ENCODE assay signal across 8 mouse cellular contexts in genomic region chr3:96277428-96277799, GRCm38 (mm10). TPM values are rescaled to one million over a fixed set of nuclear protein-coding genes. Genes with fewer than 3 reads are reported as not detected.
DNase-seq lines count a peak whose midpoint lies in the region; ATAC-seq and TF ChIP-seq lines count a peak whose summit lies in the region.

No protein-coding gene starts in this region.

- H3K9ac ChIP-seq in lung, embryonic 14.5 days, result peak overlapping the region; percentile 68
- H3K9ac ChIP-seq in forebrain, postnatal 0 days, result peak overlapping the region; percentile 39; the same call in 1 of the 2 replicates
- H3K9ac ChIP-seq in midbrain, embryonic 12.5 days (replicated peaks), result peak overlapping the region; percentile 57

- H3K9me3 ChIP-seq in lung, embryonic 14.5 days (ENCODE audit: low read depth, low read length), result no peaks in the 10 kb centered on the region
- no peaks in the 10 kb centered on the region for H3K9me3 ChIP-seq in forebrain, postnatal 0 days (ENCODE audit: low read length)
- no peaks in the 10 kb centered on the region for H3K9me3 ChIP-seq in midbrain, embryonic 12.5 days

- H3K4me3 ChIP-seq in lung, embryonic 14.5 days (ENCODE audit: low read depth, low read length), result peak overlapping the region; percentile 47
- H3K4me3 ChIP-seq in bone marrow macrophage, adult 2 months (ENCODE audit: insufficient read depth, low read length), result peak overlapping the region; percentile 70
- peak overlapping the region; percentile 50 for H3K4me3 ChIP-seq in forebrain, postnatal 0 days (ENCODE audit: low read depth, low read length)
- peak overlapping the region; percentile 50 for H3K4me3 ChIP-seq in midbrain, embryonic 12.5 days

- 13% methylated on average over 8 of the region's 8 CpGs for WGBS in lung, embryonic 14.5 days
- WGBS in forebrain, postnatal 0 days, result 12% methylated on average over 8 of the region's 8 CpGs
- WGBS in midbrain, embryonic 12.5 days, result 18% methylated on average over 8 of the region's 8 CpGs

- peaks cover 3% of the 10 kb centered on the region; the same call in 1 of the 2 replicates for H3K27me3 ChIP-seq in lung, embryonic 14.5 days (ENCODE audit: insufficient read depth, low read length)
- H3K27me3 ChIP-seq in forebrain, postnatal 0 days (ENCODE audit: insufficient read depth, low read length), result no peaks in the 10 kb centered on the region
- H3K27me3 ChIP-seq in midbrain, embryonic 12.5 days, result peaks cover 25% of the 10 kb centered on the region
- H3K27me3 ChIP-seq in splenic B cell, adult 2 months (ENCODE audit: control insufficient read depth, insufficient read depth, low read length, poor library complexity, severe bottlenecking), result no peaks in the 10 kb centered on the region

- peak; percentile 28; the same call in 1 of the 2 replicates for ATAC-seq in lung, embryonic 14.5 days (ENCODE audit: insufficient read depth)
- no peak; the same call in 1 of the 2 replicates for ATAC-seq in forebrain, postnatal 0 days
- ATAC-seq in midbrain, embryonic 12.5 days (ENCODE audit: low FRiP score, low read depth), result no peak; the same call in 1 of the 2 replicates

- peak overlapping the region; percentile 85 for H3K27ac ChIP-seq in lung, embryonic 14.5 days (ENCODE audit: low read depth)
- H3K27ac ChIP-seq in bone marrow macrophage, adult 2 months (ENCODE audit: insufficient read depth, low read depth, low read length), result no peak overlapping the region
- peak overlapping the region; percentile 45; the same call in 1 of the 2 replicates for H3K27ac ChIP-seq in forebrain, postnatal 0 days (ENCODE audit: low read depth, low read length)
- peak overlapping the region; percentile 89 for H3K27ac ChIP-seq in midbrain, embryonic 12.5 days (replicated peaks)

- no peaks in the 10 kb centered on the region for H3K4me1 ChIP-seq in lung, embryonic 14.5 days (ENCODE audit: insufficient read depth)
- 0 out of 2 replicates have a peak, but pooled peaks cover 2% of the 10 kb centered on the region for H3K4me1 ChIP-seq in bone marrow macrophage, adult 2 months (ENCODE audit: control insufficient read depth, insufficient read depth, low read length)
- H3K4me1 ChIP-seq in forebrain, postnatal 0 days (ENCODE audit: insufficient read depth), result no peaks in the 10 kb centered on the region
- H3K4me1 ChIP-seq in midbrain, embryonic 12.5 days, result peaks cover 13% of the 10 kb centered on the region

- TF ChIP-seq POLR2A in bone marrow macrophage, adult 2 months (IDR thresholded peaks at IDR 0.05; ENCODE audit: borderline replicate concordance, low read depth, low read length), result no peak

- H3K36me3 ChIP-seq in lung, embryonic 14.5 days (ENCODE audit: insufficient read depth), result no peaks in the 10 kb centered on the region
- H3K36me3 ChIP-seq in forebrain, postnatal 0 days (ENCODE audit: insufficient read depth), result no peaks in the 10 kb centered on the region
- H3K36me3 ChIP-seq in midbrain, embryonic 12.5 days, result no peaks in the 10 kb centered on the region
- H3K36me3 ChIP-seq in splenic B cell, adult 2 months (ENCODE audit: control insufficient read depth, insufficient read depth, low read length, poor library complexity, severe bottlenecking), result no peaks in the 10 kb centered on the region

- TF ChIP-seq CTCF in lung, embryonic 14.5 days (IDR thresholded peaks at IDR 0.05; ENCODE audit: low read depth), result peak; percentile 28; the same call in 1 of the 2 replicates
- no peak for TF ChIP-seq CTCF in bone marrow macrophage, adult 2 months (IDR thresholded peaks at IDR 0.05; ENCODE audit: low read depth, low read length)
- TF ChIP-seq CTCF in forebrain, postnatal 0 days (IDR thresholded peaks at IDR 0.05; ENCODE audit: low read depth), result no peak

- DNase-seq in lung, embryonic 14.5 days, result peak; percentile 67
- no peak for DNase-seq in lung, postnatal 14 days
- no peak for DNase-seq in forebrain, postnatal 0 days
- DNase-seq in left cerebral cortex, postnatal 36 days (ENCODE audit: low spot score in 2 of 2), result peak; percentile 45 to 47
- peak; percentile 78 for DNase-seq in splenic B cell, adult 2 months (ENCODE audit: low read depth, low spot score)
- no peak for DNase-seq in adrenal gland, postnatal 4 days (ENCODE audit: low spot score in 2 of 2)

- peak overlapping the region; percentile 81 for H3K4me2 ChIP-seq in lung, embryonic 14.5 days
- H3K4me2 ChIP-seq in forebrain, postnatal 0 days (ENCODE audit: low read depth), result peak overlapping the region; percentile 71
- H3K4me2 ChIP-seq in midbrain, embryonic 12.5 days (replicated peaks), result peak overlapping the region; percentile 80

- intact Hi-C loops in left cerebral cortex, postnatal 36 days (cut with DNase I), result loop anchor here (5.0 kb wide), 2 partner anchors 225 to 320 kb away; partner anchors contain the start of gene Ankrd34a

RNA-seq across cellular contexts. Expression of gene Hist2h2bb, which starts 7.9 kb away (rescaled TPM):
- polyA plus RNA-seq in lung, embryonic 14.5 days (2014; fragmentation: Nextera tagmentation; extraction: Ambion mirVana), result 23.2 and 26.7 TPM in 2 replicates
- 3.1 and 3.6 TPM in 2 replicates for polyA plus RNA-seq in bone marrow macrophage, adult 2 months (2012; ENCODE audit: insufficient read depth, insufficient read length, missing spikeins)
- total RNA-seq in forebrain, postnatal 0 days (2014; rRNA removed), result 181 and 278 TPM in 2 replicates
- 0.62 and 1.4 TPM in 2 replicates for polyA plus RNA-seq in forebrain, postnatal 0 days (2015; fragmentation: Nextera tagmentation; extraction: Ambion mirVana)
- 100 to 1,000 TPM; 148 to 154 TPM for total RNA-seq in left cerebral cortex, postnatal 36 days (2021)
- polyA plus RNA-seq in midbrain, embryonic 12.5 days (2016; fragmentation: Nextera tagmentation; extraction: Ambion mirVana), result 18.3 and 20.1 TPM in 2 replicates
- total RNA-seq in adrenal gland, postnatal 4 days (2021), result 100 to 1,000 TPM; 801 to 997 TPM

RNA-seq across cellular contexts. Expression of gene Hist2h3b, which starts 9.0 kb away (rescaled TPM):
- 100 and 111 TPM in 2 replicates for polyA plus RNA-seq in lung, embryonic 14.5 days (2014; fragmentation: Nextera tagmentation; extraction: Ambion mirVana)
- 4.8 and 5.0 TPM in 2 replicates for polyA plus RNA-seq in bone marrow macrophage, adult 2 months (2012; ENCODE audit: insufficient read depth, insufficient read length, missing spikeins)
- total RNA-seq in forebrain, postnatal 0 days (2014; rRNA removed), result 400 and 545 TPM in 2 replicates
- 9.4 and 9.7 TPM in 2 replicates for polyA plus RNA-seq in forebrain, postnatal 0 days (2015; fragmentation: Nextera tagmentation; extraction: Ambion mirVana)
- total RNA-seq in left cerebral cortex, postnatal 36 days (2021), result 10 to 100 TPM; 60.7 to 62.3 TPM
- polyA plus RNA-seq in midbrain, embryonic 12.5 days (2016; fragmentation: Nextera tagmentation; extraction: Ambion mirVana), result 76.0 and 96.2 TPM in 2 replicates
- total RNA-seq in adrenal gland, postnatal 4 days (2021), result 1,000 to 10,000 TPM in 1 of 2 experiments, 100 to 1,000 TPM in 1; 924 to 1,090 TPM

RNA-seq across cellular contexts. Expression of gene Hist2h4, which starts 14.3 kb away (rescaled TPM):
- polyA plus RNA-seq in lung, embryonic 14.5 days (2014; fragmentation: Nextera tagmentation; extraction: Ambion mirVana), result 11.3 and 16.6 TPM in 2 replicates
- 1.9 and 3.1 TPM in 2 replicates for polyA plus RNA-seq in bone marrow macrophage, adult 2 months (2012; ENCODE audit: insufficient read depth, insufficient read length, missing spikeins)
- total RNA-seq in forebrain, postnatal 0 days (2014; rRNA removed), result 52.8 and 60.5 TPM in 2 replicates
- polyA plus RNA-seq in forebrain, postnatal 0 days (2015; fragmentation: Nextera tagmentation; extraction: Ambion mirVana), result 3.5 and 5.1 TPM in 2 replicates
- 10 to 100 TPM; 27.9 to 34.6 TPM for total RNA-seq in left cerebral cortex, postnatal 36 days (2021)
- 13.3 and 18.2 TPM in 2 replicates for polyA plus RNA-seq in midbrain, embryonic 12.5 days (2016; fragmentation: Nextera tagmentation; extraction: Ambion mirVana)
- total RNA-seq in adrenal gland, postnatal 4 days (2021), result 100 to 1,000 TPM in 1 of 2 experiments, 10 to 100 TPM in 1; 97.3 to 110 TPM

RNA-seq across cellular contexts. Expression of gene Fcgr1, which starts 16.4 kb away (rescaled TPM):
- 3.3 and 3.9 TPM in 2 replicates for polyA plus RNA-seq in lung, embryonic 14.5 days (2014; fragmentation: Nextera tagmentation; extraction: Ambion mirVana)
- polyA plus RNA-seq in bone marrow macrophage, adult 2 months (2012; ENCODE audit: insufficient read depth, insufficient read length, missing spikeins), result 153 and 166 TPM in 2 replicates
- total RNA-seq in forebrain, postnatal 0 days (2014; rRNA removed), result 1.7 and 5.7 TPM in 2 replicates
- polyA plus RNA-seq in forebrain, postnatal 0 days (2015; fragmentation: Nextera tagmentation; extraction: Ambion mirVana), result 1.5 and 2.4 TPM in 2 replicates
- 1 to 10 TPM; 2.1 to 2.2 TPM for total RNA-seq in left cerebral cortex, postnatal 36 days (2021)
- 1.9 and 2.4 TPM in 2 replicates for polyA plus RNA-seq in midbrain, embryonic 12.5 days (2016; fragmentation: Nextera tagmentation; extraction: Ambion mirVana)
- 1 to 10 TPM; 1.1 to 1.8 TPM for total RNA-seq in adrenal gland, postnatal 4 days (2021)

RNA-seq across cellular contexts. Expression of gene Hist2h3c1, which starts 30.9 kb away (rescaled TPM):
- polyA plus RNA-seq in lung, embryonic 14.5 days (2014; fragmentation: Nextera tagmentation; extraction: Ambion mirVana), result 0.30 and 2.3 TPM in 2 replicates
- polyA plus RNA-seq in bone marrow macrophage, adult 2 months (2012; ENCODE audit: insufficient read depth, insufficient read length, missing spikeins), result 4.9 and 7.4 TPM in 2 replicates
- total RNA-seq in forebrain, postnatal 0 days (2014; rRNA removed), result not detected in 2 replicates
- not detected in 2 replicates for polyA plus RNA-seq in forebrain, postnatal 0 days (2015; fragmentation: Nextera tagmentation; extraction: Ambion mirVana)
- total RNA-seq in left cerebral cortex, postnatal 36 days (2021), result not detected
- 1.4 TPM in 1 of 2 replicates, not detected in the other for polyA plus RNA-seq in midbrain, embryonic 12.5 days (2016; fragmentation: Nextera tagmentation; extraction: Ambion mirVana)
- total RNA-seq in adrenal gland, postnatal 4 days (2021), result 1 to 10 TPM in 1 of 2 experiments, under 1 TPM in 1; 0.98 to 1.6 TPM

Comparison
In these comparisons a context has a peak if more than half of its experiments do, and no peak if none do; other contexts are left out.
1. DNase-seq: peak in lung, embryonic 14.5 days (single experiment), left cerebral cortex, postnatal 36 days (2 of 2) and splenic B cell, adult 2 months (single experiment); none in lung, postnatal 14 days (single experiment), forebrain, postnatal 0 days (single experiment) and adrenal gland, postnatal 4 days (0 of 2).
2. Peak in every context shown above with its lines, with median percentiles within 50 percentile points of each other: H3K4me2 ChIP-seq, H3K4me3 ChIP-seq and H3K9ac ChIP-seq.